Mouse (Mus musculus): Measurements from ENCODE around the gene Bhlhe40.

- TF ChIP-seq CTCF (IDR thresholded peaks at IDR 0.05; ENCODE audit: borderline replicate concordance, control insufficient read depth, extremely low read depth, insufficient read depth, low read length, poor library complexity) (no peak), POLR2A (IDR thresholded peaks at IDR 0.05; ENCODE audit: control insufficient read depth, extremely low read depth, insufficient read depth, low read length, poor library complexity) (no peak)
These were observed 36.9 kb downstream of the Bhlhe40 start for GRCm38 (mm10) chr6:108697345-108697744.
